Mouse (Mus musculus) left cerebral cortex, adult 18-20 months (tissue): ENCODE results near the gene Npsr1. TPM values are rescaled to one million over a fixed set of nuclear protein-coding genes. Genes with fewer than 3 reads are reported as not detected.
A peak's percentile ranks its signal among the peaks of the same experiment; 100 is the strongest.

Source experiments
- DNase-seq, 2 experiments: peaks; one replicate each; pipeline ENCODE4 v3.0.0; 2021 to 2022; ENCODE audit warnings: low spot score in 2 of 2, mixed read lengths in 1 of 2
- long read RNA-seq, 2 experiments: library from polyadenylated mRNA; stranded (forward); transcript quantifications; one replicate each; pipeline ENCODE4 v2.0.0; 2021
- total RNA-seq, 2 experiments: library from RNA; stranded (reverse); gene quantifications; 2 replicates each; pipeline ENCODE4 v1.2.3; 2021

Npsr1 gene
- 1 to 10 TPM; 5.9 to 6.3 TPM for total RNA-seq
- long read RNA-seq, experiment 1 = 0 reads
- long read RNA-seq, experiment 2 = 0 reads

DNA sequence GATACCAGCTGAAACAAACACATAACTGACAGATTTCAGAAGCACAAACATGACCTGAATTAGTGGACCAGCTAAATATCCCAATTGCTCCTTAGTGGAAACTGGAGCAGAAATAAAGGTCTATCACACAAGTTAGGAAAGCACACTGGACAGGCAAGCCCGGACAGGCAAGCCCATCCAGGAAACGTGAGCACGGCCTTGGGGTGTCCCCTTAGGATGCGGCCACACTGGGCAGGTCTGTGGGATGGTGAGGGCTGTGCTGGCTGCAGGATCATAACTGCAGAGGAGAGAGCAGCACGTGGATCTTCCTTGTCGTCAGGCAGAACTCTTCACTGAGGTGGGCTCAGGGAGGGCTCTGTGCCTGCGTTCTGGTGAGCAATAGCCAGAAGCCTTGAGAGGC lies at the start of gene Npsr1:
TSS of gene Npsr1 (plus strand) at position 301 of the 400 bp plus-strand sequence.
- no peak for DNase-seq

- no peak for DNase-seq
Observed at GRCm38 (mm10) chr9:24051538-24051937, 46.3 kb upstream of the Npsr1 start.

DNA sequence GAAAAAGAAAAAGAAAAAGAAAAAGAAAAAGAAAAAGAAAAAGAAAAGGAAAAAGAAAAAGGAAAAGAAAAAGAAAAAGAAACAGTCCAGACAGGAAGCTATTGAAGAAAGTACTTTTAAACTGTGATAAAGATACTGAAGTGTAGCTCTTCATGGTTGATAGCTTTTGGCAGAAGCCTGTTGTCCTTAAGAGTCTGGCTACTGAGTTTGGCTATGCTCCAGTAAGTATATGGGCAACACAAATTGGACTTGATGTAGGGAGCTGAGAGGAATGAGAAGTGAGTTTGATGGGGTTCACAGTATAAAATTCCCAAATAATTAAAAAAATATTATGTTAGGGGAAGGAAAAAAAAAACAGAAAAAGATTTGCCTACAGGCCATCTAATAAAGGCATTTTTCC lies 34.5 kb upstream of the Npsr1 start:
- no peak for DNase-seq

DNA sequence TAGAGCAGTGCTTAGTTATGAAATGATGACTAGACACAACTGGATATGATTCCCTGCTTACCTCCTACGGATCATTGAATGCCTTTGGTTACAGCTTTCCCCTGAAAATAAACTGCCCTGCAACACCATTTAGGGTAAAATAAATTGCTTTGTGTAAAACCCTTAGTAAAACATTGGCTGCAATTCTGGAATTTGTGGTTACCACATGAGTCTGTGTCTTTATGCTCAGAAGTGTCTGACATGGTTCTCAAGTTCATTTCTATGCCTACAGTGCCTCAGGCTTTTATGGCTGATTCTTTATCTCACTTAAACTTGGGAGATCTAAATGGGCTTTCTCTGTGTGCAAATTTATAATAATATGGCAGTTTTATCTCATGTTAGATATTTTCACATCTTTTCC lies 26.1 kb upstream of the Npsr1 start:
- DNase-seq = no peak

GRCm38 (mm10) chr9:24077596-24077995 lies 20.2 kb upstream of the Npsr1 start:
- no peak for DNase-seq

DNA sequence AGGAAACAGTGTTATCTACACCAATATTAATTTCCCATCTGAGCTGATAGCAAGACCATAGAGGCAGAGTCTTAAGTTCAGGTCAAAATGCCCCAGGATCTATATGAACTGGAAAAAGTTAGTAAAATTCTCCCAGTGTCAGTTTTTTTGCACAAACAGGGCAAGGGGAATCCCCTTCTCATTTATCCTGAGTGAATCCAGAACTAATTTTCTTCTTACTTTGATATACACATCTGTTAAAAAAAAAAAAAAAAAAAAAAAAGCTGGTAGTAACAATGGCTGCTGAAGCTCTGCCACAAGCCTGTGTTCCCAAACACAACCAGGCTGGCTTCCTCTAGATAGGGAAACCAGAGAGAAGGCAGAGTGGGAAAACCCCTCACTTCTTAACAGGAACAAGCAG lies 5.9 kb upstream of the Npsr1 start:
- DNase-seq = no peak

DNA sequence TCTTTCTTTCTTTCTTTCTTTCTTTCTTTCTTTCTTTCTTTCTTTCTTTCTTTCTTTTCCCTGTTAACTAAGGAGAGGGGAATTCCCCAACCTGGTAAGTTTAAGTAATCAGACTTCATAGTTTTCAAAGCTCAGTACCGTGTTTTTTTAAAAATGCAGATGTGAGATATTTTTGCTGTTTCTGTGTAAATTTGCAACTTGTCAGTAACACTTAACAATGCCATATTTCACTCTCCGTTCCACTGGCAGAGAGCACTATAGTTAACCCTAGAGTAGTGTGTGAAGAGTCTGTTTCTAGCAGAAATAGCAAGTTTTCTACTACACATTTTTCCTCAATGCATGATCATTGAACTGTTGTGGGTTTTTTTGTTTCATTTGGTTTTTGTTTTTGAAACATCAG lies 730 bp downstream of the Npsr1 start:
- no peak for DNase-seq

GRCm38 (mm10) chr9:24099631-24100030 lies 1.8 kb downstream of the Npsr1 start:
- DNase-seq = no peak

DNA sequence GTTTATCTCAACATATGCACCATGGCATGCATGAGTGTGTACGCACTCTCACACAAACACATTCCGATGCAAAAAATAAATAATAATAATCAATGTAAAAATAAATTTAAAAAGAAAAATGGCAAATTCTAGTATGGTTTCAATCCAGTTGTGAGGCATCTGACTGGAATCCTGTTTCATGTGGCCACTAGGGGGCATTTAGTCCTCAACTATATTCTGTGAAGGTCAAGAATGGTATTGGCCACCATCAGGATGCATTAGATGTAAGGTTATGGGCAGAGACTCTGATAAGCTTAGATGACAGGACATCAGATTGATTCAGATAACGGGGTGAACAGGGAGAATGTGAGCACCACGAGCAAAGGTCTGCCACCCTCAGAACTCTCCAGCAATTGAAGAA lies 21.6 kb downstream of the Npsr1 start:
- DNase-seq = peak; percentile 20 to 50

DNA sequence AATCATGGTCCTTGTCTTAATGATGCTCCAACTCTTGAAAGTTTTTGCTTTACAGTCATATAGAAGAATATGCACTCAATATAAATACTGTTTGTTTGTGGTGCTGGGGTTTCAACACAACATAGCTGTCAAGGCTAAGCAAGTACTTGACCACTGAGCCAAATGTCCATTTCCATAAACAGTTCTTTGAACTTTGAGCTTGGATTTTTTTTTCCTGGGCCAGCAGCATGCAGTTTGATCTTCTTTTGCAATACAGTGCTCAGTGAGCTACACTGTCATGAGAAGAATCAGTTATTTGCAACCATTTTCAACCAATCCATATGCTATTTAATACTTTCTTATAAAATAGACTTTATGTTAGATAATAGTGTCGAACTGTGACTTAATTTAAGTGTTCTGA lies 35.3 kb downstream of the Npsr1 start:
- no peak for DNase-seq

GRCm38 (mm10) chr9:24136354-24136753 lies 38.6 kb downstream of the Npsr1 start:
- no peak for DNase-seq

GRCm38 (mm10) chr9:24144341-24144740 lies 46.5 kb downstream of the Npsr1 start:
- peak in 1 of 2 experiments; percentile 12 for DNase-seq

- no peak for DNase-seq
Observed at GRCm38 (mm10) chr9:24157208-24157607, 59.4 kb downstream of the Npsr1 start.

GRCm38 (mm10) chr9:24160409-24160808 lies 62.6 kb downstream of the Npsr1 start:
- no peak for DNase-seq

- DNase-seq = no peak
Observed at GRCm38 (mm10) chr9:24168501-24168900, 70.7 kb downstream of the Npsr1 start.

DNA sequence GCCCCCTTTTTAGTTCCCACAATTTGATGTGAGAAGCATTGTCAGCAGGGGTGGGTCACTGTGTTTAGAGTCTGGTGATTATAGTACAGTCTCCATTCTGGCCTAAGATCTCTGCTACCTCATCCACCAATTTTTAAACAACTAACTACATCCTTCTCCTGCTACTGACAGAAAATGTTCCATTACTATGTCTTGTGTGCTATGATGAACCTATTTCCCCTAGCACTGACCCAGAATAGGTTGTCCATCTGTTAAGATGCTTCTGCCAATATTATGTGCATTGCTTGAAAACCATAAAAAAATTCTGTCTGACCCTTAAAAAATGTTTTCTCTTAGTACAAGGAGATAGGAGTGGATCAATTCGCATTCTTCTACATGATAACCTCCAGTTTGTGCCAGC lies 72.9 kb downstream of the Npsr1 start:
- DNase-seq = no peak

DNA sequence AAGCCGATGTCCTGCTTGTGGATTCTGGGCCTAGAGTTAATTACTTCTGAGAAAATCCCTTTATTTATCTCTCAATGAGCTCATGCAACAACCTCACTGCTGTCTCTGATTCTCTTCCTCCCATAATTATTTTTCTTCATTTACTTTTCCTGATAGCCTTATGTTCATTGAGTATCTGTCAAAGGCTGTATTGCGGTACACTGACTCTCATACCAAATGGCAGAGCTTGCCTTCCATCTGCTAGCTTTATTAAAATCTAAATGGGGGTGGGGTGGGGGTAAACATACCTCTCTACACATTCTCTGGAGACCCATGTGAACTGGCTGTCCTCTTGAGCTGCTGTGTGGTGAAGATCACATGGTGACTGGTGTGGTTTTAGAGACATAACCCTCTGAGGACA lies 80.9 kb downstream of the Npsr1 start:
- DNase-seq = no peak

DNA sequence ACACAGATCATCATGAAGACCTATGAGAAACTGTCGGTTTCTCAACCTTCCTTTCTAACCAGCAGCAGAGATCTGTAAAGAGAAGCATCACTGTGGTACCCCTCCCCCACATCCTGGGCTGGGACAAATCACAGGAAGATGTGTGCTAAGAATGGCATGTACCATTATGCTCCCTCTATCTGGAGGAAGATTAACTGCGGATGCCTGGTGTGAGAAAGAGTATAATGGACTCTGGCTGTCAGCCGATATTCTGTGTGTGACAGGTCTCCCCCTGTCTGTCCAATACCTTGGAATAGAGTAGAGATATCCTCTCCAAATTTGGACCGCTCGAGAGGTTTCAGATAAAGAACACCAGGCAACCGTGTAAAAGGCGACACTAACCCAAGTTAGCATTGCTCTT lies 83.1 kb downstream of the Npsr1 start:
- no peak for DNase-seq

DNA sequence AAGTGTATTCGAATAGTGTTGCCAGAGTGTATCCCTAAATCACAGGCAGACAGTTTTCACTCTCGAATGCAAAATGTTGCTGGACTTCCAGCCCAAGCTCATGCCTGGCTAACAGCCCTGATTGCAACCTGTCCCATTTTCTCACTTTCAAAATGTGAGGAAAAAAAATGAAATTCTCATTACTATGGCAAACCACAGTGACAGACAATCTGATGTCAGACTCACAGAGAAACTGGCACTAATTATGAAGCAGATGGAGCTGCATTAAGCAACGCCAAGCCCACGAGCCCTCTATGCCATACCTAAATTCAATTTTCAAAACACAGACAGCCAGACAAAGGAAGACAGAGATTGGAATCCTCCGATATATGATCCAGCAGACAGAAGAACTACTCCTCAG lies 88.5 kb downstream of the Npsr1 start:
- no peak for DNase-seq

GRCm38 (mm10) chr9:24189511-24190260 lies 91.9 kb downstream of the Npsr1 start:
- DNase-seq = peak; percentile 35 to 51

GRCm38 (mm10) chr9:24190261-24190588 lies 92.4 kb downstream of the Npsr1 start:
- DNase-seq = no peak

GRCm38 (mm10) chr9:24198254-24198653 lies 100.5 kb downstream of the Npsr1 start:
- DNase-seq = no peak

- DNase-seq = peak; percentile 74 to 85
Observed at GRCm38 (mm10) chr9:24211636-24212035, 113.8 kb downstream of the Npsr1 start.
